Mouse (Mus musculus) small intestine, adult 2 months (tissue): ENCODE measurements around the gene Dpp4. TPM values are rescaled to one million over a fixed set of nuclear protein-coding genes. Genes with fewer than 3 reads are reported as not detected.

Source experiments
- H3K27ac ChIP-seq: fragments of 200-500 bp; 2 replicates; pipeline ENCODE4 v1.5.1; 2012; ENCODE audit warnings: low read depth, low read length, control low read depth, inconsistent platforms; ENCODE audit not compliant: insufficient read depth
- H3K27me3 ChIP-seq: fragments of 200-500 bp; 2 replicates; pipeline ENCODE4 v1.6.1; 2012; ENCODE audit warnings: mild to moderate bottlenecking, moderate library complexity, low read length, inconsistent platforms; ENCODE audit not compliant: control insufficient read depth, insufficient read depth
- H3K36me3 ChIP-seq: fragments of 200-500 bp; 2 replicates; pipeline ENCODE4 v1.6.1; 2012; ENCODE audit warnings: mild to moderate bottlenecking, low read length, control low read depth, inconsistent platforms; ENCODE audit not compliant: control insufficient read depth, insufficient read depth
- H3K4me1 ChIP-seq: fragments of 200-500 bp; 2 replicates; pipeline ENCODE4 v1.6.1; 2012; ENCODE audit warnings: low read length, inconsistent platforms, mixed read lengths; ENCODE audit not compliant: control insufficient read depth, insufficient read depth, insufficient read length
- H3K4me3 ChIP-seq: fragments of 200-500 bp; 2 replicates; pipeline ENCODE4 v1.5.1; 2012; ENCODE audit warnings: low read depth, mild to moderate bottlenecking, control low read depth, inconsistent platforms, low read length, moderate library complexity
- CTCF ChIP-seq: fragments of 200-500 bp; IDR thresholded peaks from 2 replicates; pipeline ENCODE4 v1.5.1; 2012; ENCODE audit warnings: low read depth, mild to moderate bottlenecking, control low read depth, inconsistent platforms, low read length, moderate library complexity, mixed read lengths; ENCODE audit not compliant: insufficient replicate concordance, insufficient read length; ENCODE audit errors: extremely low read depth
- POLR2A ChIP-seq: fragments of 200-500 bp; IDR thresholded peaks from 2 replicates; pipeline ENCODE4 v1.6.1; 2012; ENCODE audit warnings: low read depth, mild to moderate bottlenecking, control low read depth, inconsistent platforms, low read length, moderate library complexity
- WGBS: fragments of 180-500 bp; shearing (Covaris S2); methylation state at CpG from one replicate; pipeline ENCODE4 v1.1.7; 2018; 5-methylcytosine and 5-hydroxymethylcytosine counted together
- polyA plus RNA-seq: library from polyadenylated mRNA; depleted of rRNA; stranded (reverse); fragments of >200 nt; gene quantifications from 2 replicates; pipeline ENCODE4 v1.2.3, GENCODE M21; 2012

Dpp4 gene
- polyA plus RNA-seq, 1 experiment, result 77.5 TPM

DNA sequence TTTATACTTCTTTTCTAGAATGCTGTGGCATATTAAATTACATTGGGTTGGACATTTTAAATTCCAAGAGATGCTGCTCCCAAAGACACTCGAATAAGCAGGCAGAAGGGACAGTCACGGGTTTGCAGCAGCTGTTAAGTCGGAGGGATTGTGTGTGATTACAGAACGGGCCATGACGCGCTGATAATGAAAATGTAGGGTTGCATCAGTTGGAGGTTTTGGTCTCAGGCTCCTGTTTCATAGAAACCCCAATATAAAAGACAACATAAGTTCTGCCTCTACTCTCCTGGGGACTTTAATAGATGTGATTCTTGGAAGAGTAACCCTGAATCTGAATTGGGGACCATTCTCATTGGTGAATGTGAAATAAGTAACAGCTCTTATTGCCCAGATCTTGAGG lies 38.3 kb upstream of the Dpp4 start:
- H3K4me1 ChIP-seq, result no peaks in the 10 kb centered on the region
- no peaks in the 10 kb centered on the region for H3K36me3 ChIP-seq
- 83% methylated on average over 6 of the region's 6 CpGs for WGBS
- H3K4me3 ChIP-seq, result no peak overlapping the region
- H3K27ac ChIP-seq, result no peak overlapping the region
- TF ChIP-seq POLR2A (no peak), CTCF (no peak)
- no peaks in the 10 kb centered on the region for H3K27me3 ChIP-seq

DNA sequence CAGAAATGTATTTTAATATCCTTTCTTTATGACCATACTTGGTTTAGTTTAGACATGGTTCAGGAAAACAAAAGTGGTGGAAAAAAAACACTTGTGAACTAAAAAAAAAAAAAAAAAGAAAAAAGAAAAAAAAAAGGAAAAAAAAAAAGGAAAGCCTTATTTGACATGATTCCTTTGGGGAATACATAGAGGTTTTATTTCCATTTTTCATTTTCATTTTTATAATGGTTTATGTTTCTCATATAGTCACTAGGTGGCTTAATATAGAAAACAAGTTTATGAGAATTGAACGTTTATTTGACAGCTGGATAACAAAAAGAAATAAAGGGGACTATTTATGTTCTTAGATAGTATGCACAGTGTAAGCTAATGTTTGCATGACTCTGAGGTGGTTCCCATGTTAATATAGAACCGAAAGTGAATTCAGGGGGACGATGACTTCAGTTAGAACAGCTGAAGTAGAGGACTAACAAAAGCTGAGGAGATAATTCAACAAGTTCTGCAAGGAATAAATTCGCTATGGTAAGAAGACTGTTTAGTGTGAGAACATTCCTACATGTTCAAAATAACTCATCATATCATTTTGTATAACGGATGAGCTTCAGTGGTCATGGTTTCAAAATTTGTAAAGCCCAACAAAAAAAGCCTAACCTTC lies 37.8 kb upstream of the Dpp4 start:
- H3K36me3 ChIP-seq, result no peaks in the 10 kb centered on the region
- no peaks in the 10 kb centered on the region for H3K4me1 ChIP-seq
- no peak overlapping the region for H3K4me3 ChIP-seq
- H3K27me3 ChIP-seq, result no peaks in the 10 kb centered on the region
- no peak for TF ChIP-seq POLR2A
- TF ChIP-seq CTCF, result no peak
- no peak overlapping the region for H3K27ac ChIP-seq
- WGBS, result 67% methylated on average over 5 of the region's 5 CpGs

DNA sequence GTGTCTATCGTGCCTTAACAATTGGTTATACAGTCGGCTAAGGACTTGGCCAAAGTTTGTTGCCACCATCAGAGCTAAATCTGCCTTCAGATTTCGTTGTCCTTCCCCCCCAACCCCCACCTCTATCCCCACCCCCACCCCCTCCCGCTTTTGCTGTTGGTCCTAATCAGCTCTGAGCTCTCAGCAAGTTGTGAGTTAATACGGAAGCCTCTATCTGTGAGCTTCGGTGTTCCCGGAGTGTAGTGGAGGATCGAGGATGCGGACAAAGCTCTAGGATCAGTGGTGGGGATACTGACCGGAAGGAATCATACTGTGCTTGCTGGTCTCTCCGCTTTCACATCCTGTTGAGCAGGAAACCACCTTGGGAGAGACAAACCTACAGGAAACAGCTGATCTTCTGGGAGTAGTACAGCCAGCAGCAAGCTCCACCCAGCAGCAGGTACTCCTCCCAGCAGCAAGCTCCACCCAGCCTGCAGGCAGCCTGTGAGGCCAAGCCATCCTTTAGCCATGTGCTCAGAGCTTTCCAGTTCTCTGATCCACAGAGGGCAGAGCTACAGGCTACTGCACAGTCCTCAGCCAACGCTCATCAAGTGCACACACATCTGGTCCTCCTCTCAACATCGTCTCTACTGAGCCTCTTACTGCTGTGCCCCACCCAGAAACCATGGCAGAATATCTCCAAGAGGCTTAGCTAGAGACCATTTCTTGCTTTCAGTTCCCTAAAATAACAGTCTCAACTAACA lies 28.9 kb upstream of the Dpp4 start:
- Histone ChIP-seq H3K4me1 (0 out of 2 replicates have a peak, but pooled peaks cover 1% of the 10 kb centered on the region), H3K36me3 (no peaks in the 10 kb centered on the region), H3K27me3 (no peaks in the 10 kb centered on the region), H3K4me3 (peak overlapping the region; percentile 57), H3K27ac (no peak overlapping the region)
- peak; percentile 29; the same call in 1 of the 2 replicates for TF ChIP-seq POLR2A
- no peak for TF ChIP-seq CTCF
- WGBS, result 42% methylated on average over 13 of the region's 13 CpGs

DNA sequence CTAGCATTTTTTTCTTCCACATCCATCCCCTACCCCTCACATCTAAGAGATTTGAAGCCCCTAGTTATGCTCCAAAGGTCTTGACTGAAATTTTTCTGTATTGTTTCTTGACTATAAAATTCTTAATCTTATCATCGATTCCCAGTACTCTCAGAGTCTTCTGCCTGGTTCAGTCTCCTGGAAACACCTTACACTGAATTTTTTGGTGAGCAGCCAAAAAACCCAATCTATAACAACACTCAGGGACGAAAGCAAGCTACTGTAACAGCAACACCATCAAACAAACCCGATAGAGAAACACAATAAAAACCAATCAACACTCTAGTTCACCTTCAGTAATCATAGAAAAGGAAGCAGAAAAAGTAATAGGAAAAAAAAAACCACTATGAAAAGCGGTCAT lies 28.1 kb upstream of the Dpp4 start:
- H3K36me3 ChIP-seq, result no peaks in the 10 kb centered on the region
- 65% methylated on average over 4 of the region's 4 CpGs for WGBS
- 0 out of 2 replicates have a peak, but pooled peaks cover 1% of the 10 kb centered on the region for H3K4me1 ChIP-seq
- no peak overlapping the region for H3K27ac ChIP-seq
- no peak overlapping the region for H3K4me3 ChIP-seq
- no peaks in the 10 kb centered on the region for H3K27me3 ChIP-seq
- TF ChIP-seq POLR2A (no peak), CTCF (no peak)

DNA sequence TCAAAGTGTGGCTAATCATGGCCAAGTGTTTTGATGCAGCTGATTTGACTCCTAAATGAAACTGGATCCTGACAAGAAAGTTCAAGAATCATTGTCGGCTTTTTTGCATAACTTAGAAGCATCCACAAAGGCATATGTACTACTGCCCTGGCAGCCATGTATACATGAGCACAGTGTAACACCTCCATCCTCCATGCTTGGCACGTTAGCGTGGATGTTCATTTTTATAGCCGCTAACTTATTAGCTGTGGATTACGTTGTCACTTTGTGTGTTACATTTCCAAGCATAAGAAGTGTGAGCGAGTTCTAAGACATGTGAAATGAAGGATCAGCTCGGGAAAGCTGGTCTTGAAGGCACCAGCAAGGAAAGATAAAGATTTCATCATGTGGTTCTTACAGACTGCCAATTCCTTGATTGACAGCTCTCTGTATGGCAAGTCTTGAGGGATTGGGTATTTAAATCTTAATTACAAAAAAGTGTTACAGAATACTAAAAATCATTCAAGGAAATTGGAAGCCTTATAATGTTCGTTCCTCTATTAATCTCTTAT lies 19.3 kb upstream of the Dpp4 start:
- Histone ChIP-seq H3K27ac (no peak overlapping the region), H3K36me3 (no peaks in the 10 kb centered on the region), H3K4me1 (no peaks in the 10 kb centered on the region), H3K4me3 (no peak overlapping the region), H3K27me3 (no peaks in the 10 kb centered on the region)
- 84% methylated on average over 8 of the region's 8 CpGs for WGBS
- TF ChIP-seq CTCF, result no peak
- TF ChIP-seq POLR2A, result no peak

DNA sequence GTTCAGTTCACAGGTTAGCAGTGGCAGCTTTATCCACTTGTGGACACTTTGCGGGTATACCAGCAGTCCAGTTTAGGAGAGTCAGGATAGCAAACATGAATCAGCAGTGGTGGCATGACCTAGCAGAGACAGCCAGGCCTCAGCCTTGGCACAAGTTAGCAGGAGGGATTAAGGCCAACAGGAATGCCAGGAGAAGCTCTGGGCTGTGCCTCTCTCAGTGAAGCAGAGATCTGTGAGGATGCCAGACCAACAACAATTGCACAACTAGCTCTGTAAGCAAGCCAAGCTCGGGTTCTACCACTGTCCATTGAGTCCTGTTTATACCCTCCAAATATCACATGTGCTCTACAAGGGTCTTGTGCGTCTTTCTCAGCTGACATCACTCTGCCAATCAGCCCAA lies 13.9 kb upstream of the Dpp4 start:
- WGBS, result 84% methylated on average over 3 of the region's 3 CpGs
- Histone ChIP-seq H3K27ac (no peak overlapping the region), H3K27me3 (no peaks in the 10 kb centered on the region), H3K4me1 (no peaks in the 10 kb centered on the region), H3K36me3 (no peaks in the 10 kb centered on the region), H3K4me3 (no peak overlapping the region)
- no peak for TF ChIP-seq CTCF
- no peak for TF ChIP-seq POLR2A

DNA sequence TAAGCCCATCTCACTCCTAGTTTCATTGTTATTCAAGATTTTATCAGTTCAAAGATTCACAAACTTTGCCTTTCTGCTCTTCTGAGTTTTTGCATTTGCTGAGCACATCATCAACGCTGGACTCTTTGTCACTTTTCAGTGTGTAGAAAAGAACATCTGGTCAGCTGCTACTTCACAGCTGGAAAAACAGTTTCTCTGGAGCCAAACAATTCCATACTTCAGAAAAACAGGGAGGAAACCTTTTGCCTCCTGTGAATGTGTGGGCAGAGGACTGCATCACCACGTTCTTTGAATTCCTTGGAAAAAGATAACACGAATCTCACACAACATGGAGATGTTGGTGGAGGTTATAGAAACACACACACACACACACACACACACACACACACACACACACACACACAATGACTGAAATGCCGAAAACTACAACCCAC lies 11.3 kb upstream of the Dpp4 start:
- WGBS, result 57% methylated on average over 4 of the region's 4 CpGs
- H3K36me3 ChIP-seq, result no peaks in the 10 kb centered on the region
- TF ChIP-seq POLR2A (no peak), CTCF (no peak)

More for the DNA sequence above, 11.3 kb upstream of the Dpp4 start:
- H3K4me3 ChIP-seq, result no peak overlapping the region
- H3K27ac ChIP-seq, result no peak overlapping the region
- H3K4me1 ChIP-seq, result peaks cover 12% of the 10 kb centered on the region; the same call in 1 of the 2 replicates
- no peaks in the 10 kb centered on the region for H3K27me3 ChIP-seq
